Mouse (Mus musculus): Measurements from ENCODE around the gene Olfr97. TPM values are rescaled to one million over a fixed set of nuclear protein-coding genes. Genes with fewer than 3 reads are reported as not detected.
"Not testable (repeated sequence)": the region's sequence is repeated elsewhere in the genome, so short reads cannot be mapped to it uniquely, and the experiment has no call there.

Olfr97 gene
- not detected in 2 replicates for polyA plus RNA-seq (2012; rRNA removed)

GRCm38 (mm10) chr17:37237230-37237629, at the start of gene Olfr97:
TSS of gene Olfr97 (minus strand) at chr17:37237330.
- 91% methylated on average over 2 of the region's 2 CpGs for WGBS
- not testable (repeated sequence) for DNase-seq (ENCODE audit: low read depth, low spot score)

GRCm38 (mm10) chr17:37283360-37283759, 46.2 kb upstream of the Olfr97 start, which contains the start of gene Olfr99:
TSS of gene Olfr99 (minus strand) at chr17:37283460.
- DNase-seq (ENCODE audit: low read depth, low spot score), result no peak
- WGBS, result 84% methylated on average over 1 of the region's 1 CpGs

DNA sequence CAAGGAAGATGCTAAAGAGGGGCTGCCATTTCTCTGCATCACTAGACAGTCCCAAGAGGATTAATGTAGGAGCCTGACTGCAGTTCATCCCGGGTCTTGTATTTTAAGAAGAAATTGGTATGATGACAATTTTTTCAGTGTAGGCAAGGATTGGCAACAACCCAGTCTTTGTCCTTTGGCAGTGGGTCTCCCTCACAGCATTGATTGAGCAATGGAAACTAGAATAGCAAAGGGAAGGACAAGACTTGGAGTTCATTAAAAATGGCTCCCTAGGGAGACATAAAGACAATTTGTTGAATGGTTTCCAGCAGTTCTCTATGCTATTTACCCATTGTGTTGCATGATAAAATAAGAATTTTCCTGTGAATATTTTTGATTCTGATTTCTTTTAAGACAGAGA, 43.2 kb upstream of the Olfr97 start:
- WGBS, result 69% methylated on average over 1 of the region's 1 CpGs
- DNase-seq (ENCODE audit: low read depth, low spot score), result no peak

DNA sequence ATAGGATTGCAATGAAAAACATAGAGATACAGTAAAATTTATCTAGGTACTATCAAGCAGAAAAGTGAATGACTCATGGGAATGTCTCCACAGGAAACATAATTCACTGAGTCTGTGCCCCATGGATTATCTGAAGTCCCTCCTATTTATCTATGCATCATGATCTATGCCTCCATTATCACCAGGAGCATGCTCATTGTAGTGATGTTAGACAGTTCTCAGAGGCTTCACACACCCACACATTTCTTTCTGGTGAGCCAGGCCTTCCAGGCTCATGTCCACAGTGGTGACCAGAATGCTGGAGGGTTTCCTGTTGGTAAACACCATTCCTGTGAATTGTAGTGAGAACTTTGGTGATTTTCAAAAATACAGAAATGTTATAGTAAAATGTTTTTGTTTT, 39.4 kb upstream of the Olfr97 start:
- DNase-seq (ENCODE audit: low read depth, low spot score), result no peak

DNA sequence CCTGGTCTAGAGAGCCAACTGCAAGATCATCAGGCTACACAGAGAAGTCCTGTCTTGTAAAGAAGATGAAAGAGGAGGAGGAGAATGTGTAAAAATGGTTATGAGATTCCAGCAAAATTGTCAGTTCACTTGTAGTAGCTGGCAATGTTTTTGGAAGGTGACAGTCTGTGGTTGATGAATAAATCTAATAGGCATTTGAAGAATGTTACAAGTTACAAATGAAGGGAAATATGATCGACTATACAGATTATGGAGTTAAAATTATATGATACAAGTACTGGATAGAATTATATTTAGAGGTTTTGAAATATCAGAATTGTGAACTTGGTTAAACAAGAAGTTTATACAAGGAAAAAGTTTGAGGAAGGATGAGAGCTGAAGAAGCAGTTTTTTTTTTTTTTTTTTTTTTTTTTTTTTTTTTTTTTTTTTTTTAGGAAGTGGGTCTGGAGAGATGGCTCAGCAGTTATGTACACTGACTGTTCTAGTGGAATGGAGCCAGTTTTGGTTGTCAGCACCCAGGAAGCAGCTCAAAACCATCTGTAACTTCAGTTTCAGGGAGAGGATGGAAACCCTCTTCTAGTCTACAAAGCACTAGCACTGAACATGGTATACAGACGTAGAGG, 38.6 kb upstream of the Olfr97 start:
- no peak for DNase-seq (ENCODE audit: low read depth, low spot score)
- WGBS, result 75% methylated on average over 2 of the region's 2 CpGs

DNA sequence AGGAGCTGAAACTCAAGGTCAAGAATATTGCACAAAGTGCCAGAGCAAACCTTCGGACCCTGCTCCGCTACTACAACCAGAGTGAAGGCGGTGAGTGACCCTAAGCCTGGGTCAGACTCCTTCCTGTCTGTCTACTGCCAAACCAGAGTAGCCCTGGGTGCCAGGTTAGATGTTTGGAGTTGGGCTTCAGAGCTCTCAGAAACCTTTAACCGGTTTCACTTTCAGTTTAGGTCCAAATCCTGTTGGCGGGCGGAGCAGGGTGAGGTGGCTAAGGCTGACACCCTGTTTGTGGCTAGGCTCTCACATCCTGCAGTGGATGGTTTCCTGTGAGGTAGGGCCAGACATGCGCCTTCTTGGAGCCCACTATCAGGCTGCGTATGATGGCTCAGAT, 33.6 kb upstream of the Olfr97 start:
- WGBS, result 20% methylated on average over 8 of the region's 8 CpGs
- DNase-seq (ENCODE audit: low read depth, low spot score), result peak; percentile 50

- DNase-seq (ENCODE audit: low read depth, low spot score), result peak; percentile 89
- under 1% methylated on average over 26 of the region's 26 CpGs for WGBS
Observed at GRCm38 (mm10) chr17:37270058-37270701, 33.0 kb upstream of the Olfr97 start, which contains the start of gene H2-M3. TSS of gene H2-M3 (plus strand) at chr17:37270220.

DNA sequence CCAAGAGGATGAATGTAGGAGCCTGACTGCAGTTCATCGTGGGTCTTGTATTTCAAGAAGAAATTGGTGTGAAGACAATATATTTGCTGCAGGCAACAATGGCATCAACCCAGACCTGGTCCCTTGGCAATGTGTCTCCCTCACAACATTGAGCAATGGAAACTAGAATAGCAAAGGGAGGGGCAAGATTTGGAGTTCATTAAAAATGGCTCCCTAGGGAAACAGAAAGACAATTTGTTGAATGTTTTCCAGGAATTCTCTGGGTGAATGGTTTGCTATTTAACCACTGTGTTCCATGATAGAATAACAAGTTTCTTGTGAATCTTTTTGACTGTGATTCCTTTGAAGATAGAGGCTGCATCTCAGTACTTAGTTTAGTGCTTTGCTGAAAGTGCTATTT, 26.5 kb upstream of the Olfr97 start, which contains the start of gene Olfr98:
TSS of gene Olfr98 (minus strand) at position 124 of the 400 bp plus-strand sequence.
- DNase-seq (ENCODE audit: low read depth, low spot score), result no peak
- WGBS, result 87% methylated on average over 1 of the region's 1 CpGs

- 3% methylated on average over 1 of the region's 1 CpGs for WGBS
- DNase-seq (ENCODE audit: low read depth, low spot score), result peak; percentile 21
Observed at GRCm38 (mm10) chr17:37250544-37250943, 13.4 kb upstream of the Olfr97 start.

DNA sequence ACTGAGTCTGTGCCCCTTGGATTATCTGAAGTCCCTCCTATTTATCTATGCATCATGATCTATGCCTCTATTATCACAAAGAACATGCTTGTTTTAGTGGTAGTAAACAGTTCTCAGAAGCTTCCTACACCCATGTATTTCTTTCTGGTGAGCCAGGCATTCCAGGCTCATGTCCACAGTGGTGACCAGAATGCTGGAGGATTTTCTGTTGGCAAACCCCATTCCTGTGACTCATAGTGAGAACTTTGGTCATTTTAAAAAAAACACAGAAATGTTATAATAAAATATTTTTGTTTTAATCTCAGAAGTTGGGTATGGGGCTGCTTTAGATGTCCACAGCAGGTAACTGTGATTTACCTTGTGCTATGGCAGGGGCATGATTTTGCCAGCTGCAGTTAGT, 12.3 kb upstream of the Olfr97 start:
- no peak for DNase-seq (ENCODE audit: low read depth, low spot score)

DNA sequence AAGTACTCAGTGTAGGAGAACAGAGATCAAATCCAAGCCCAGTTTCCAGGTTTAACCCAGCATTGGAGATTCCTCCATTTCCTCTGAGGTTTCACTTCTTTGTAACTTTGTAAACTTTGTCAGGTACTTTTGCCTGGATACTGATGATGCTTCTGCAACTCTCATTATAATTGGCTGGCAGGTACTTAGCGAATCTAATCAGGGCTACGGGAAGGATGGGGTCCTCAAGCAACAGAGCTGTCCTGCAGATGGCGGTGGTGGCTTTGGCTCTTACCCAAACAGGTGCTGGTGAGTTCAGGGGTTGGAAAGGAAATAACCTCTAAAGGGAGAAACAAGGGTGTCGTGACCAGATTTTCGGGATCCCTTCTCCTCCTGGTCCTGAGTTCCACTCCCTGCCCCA, 9.6 kb upstream of the Olfr97 start:
- peak; percentile 35 for DNase-seq (ENCODE audit: low read depth, low spot score)
- 22% methylated on average over 5 of the region's 5 CpGs for WGBS

DNA sequence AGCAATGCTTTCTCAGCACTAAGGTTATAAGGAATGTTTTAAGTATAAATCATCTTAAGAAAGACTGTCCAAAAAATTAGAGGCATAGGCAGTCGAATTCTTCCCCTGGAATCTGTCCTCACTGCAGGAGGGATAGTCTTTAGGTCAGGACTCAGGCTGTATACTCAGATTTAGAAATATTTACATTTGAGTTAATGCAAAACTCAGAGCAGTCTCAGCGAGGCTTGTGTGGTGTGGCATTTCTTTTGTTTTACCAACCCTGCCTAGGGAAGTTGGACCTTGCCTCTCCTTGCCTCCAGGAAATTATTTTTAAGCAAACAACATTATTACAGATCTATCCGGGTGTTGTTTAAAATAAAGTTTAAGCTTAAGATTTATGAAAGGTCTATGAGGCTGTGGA, 5.1 kb upstream of the Olfr97 start:
- DNase-seq (ENCODE audit: low read depth, low spot score), result peak; percentile 32
- 12% methylated on average over 3 of the region's 3 CpGs for WGBS

DNA sequence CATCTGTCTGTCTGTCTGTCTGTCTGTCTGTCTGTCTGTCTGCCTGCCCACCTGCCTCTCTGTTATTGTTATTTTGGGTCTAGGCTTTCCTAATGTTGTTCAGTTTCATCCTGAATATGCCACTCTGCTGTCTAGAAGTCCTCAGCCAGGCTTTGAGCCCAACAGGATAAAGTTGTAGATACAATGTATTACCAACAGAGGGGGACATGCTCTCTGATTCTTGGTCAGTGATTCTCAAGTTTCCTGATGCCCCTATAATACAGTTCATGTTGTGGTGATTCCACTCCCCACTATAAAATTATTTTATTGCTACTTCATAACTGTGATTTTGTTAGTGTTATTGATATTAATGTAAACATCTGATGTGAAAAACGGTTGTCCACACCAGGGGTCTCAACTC, 15.3 kb downstream of the Olfr97 start:
- DNase-seq (ENCODE audit: low read depth, low spot score), result no peak
- WGBS, result 0% methylated on average over 1 of the region's 1 CpGs

- WGBS, result 67% methylated on average over 4 of the region's 4 CpGs
- no peak for DNase-seq (ENCODE audit: low read depth, low spot score)
Observed at GRCm38 (mm10) chr17:37219846-37220245, 17.3 kb downstream of the Olfr97 start, which contains the start of gene Olfr96. TSS of gene Olfr96 (plus strand) at chr17:37220146.

- WGBS, result 61% methylated on average over 3 of the region's 3 CpGs
Observed at GRCm38 (mm10) chr17:37218486-37218885, 18.6 kb downstream of the Olfr97 start.

DNA sequence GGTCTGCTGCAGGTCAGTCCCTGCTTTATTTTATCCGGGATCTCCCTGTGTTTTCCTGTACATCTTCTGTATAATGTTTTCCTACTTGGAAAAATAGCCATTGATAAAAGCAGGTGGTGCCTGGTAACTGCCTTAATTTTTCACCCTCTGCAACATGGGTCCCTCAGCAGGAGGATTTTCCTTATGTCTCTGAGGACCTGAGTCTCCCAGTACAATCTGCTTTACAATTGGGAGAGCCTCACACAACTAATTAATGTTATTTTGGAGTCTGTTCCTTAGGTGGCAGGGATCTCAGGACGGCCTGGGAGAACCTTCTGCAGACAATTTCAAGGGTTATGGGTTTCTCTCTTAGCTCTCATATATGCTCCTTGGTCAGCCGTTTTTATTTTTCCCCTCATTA, 24.1 kb downstream of the Olfr97 start, which contains the start of gene Olfr95:
TSS of gene Olfr95 (minus strand) at position 101 of the 400 bp plus-strand sequence.
- DNase-seq (ENCODE audit: low read depth, low spot score), result no peak
- 76% methylated on average over 3 of the region's 3 CpGs for WGBS

More at GRCm38 (mm10) chr17:37218486-37218885, 18.6 kb downstream of the Olfr97 start:
- DNase-seq (ENCODE audit: low read depth, low spot score), result no peak

DNA sequence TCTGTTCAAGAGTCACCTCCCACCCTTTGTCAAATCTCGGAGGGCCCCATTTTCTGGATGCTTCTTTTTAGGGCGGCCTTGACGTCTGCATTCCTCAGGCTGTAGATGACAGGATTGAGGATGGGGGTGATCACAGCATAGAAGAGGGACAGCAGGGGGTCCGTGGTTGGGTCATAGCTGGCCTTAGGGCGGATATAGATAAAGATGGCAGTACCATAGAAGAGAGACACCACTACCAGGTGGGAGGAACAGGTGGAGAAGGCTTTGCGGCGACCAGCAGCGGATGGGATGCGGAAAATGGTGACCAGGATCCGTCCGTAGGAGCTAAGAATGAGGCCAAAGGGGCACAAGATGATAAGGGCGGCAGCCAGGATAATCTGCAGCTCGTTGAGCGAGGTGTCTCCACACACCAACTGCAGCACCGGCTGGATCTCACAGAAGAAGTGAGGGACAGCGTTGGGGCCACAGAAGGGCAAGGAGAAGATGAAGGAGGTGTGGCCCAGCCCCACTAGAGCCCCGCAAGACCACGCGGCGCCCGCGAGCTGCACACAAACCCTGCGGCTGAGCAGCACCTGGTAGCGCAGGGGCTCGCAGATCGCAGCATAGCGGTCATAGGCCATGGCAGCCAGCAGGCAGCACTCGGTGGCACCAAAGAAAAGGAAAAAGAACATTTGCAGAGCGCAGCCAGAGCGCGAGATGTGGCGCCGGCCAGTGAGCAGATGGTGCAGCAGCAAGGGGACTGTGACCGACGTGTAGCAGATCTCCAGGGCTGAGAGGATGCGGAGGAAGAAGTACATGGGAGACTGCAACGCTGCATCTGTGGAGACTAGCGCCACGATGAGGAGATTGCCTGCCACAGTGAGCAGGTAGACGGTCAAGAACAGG, 26.0 kb downstream of the Olfr97 start:
- no peak for DNase-seq (ENCODE audit: low read depth, low spot score)
- WGBS, result 25% methylated on average over 40 of the region's 40 CpGs

DNA sequence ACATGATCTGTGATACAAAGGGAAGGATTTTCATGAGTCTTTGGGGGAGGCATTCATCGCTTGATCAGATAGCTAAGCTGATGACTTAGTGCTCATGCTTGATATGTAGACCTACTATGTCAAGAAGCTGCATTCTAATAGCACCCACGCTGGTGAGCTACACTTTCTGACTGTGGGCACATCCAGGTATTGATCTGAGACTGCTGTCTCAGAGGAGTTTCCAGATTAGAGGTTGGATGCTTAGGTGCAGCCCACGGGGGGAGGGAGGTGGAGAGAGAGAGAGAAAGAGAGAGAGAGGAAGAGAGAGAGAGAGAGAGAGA, 33.3 kb downstream of the Olfr97 start:
- WGBS, result 28% methylated on average over 3 of the region's 3 CpGs

DNA sequence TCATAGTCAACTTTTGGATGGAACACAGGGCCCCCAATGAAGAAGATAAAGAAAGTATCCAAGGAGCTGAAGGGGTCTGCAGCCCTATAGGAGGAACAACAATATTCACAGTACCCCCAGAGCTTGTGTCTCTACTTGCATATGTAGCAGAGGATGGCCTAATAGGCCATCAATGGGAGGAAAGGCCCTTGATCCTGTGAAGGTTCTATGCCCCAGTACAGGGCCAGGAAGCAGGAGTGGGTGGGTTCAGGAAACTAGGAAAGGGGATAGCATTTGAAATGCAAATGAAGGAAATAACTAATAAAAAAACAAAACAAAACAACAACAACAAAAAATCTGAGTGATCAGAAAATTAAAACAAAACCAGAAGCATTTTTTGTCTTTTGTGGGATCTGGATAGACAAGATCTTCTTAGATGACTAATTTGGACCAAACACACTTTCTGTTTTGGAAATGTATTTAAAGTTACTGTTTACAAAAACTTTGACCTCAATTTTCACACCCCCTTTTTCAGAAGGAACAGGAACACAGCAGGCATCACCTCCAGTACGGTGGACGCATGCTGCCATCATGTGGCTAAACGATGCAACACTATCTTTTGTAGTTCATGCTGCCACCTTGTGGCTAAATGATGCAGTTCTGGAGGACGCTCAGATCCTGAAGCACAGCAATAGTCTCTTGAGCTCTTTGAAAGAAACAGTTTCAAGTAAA, 33.8 kb downstream of the Olfr97 start:
- WGBS, result 2% methylated on average over 4 of the region's 4 CpGs

More for the DNA sequence above, 33.3 kb downstream of the Olfr97 start:
- no peak for DNase-seq (ENCODE audit: low read depth, low spot score)

GRCm38 (mm10) chr17:37200894-37201293, 36.2 kb downstream of the Olfr97 start, which contains the start of gene Olfr94:
TSS of gene Olfr94 (minus strand) at chr17:37200994.
- DNase-seq (ENCODE audit: low read depth, low spot score), result no peak
- WGBS, result 79% methylated on average over 2 of the region's 2 CpGs

More for the DNA sequence above, 33.8 kb downstream of the Olfr97 start:
- DNase-seq (ENCODE audit: low read depth, low spot score), result peak; percentile 57
